Mouse (Mus musculus) lung, postnatal 0 days (tissue): Measurements from ENCODE around the gene Ptpn4.

Experiments used
- CTCF ChIP-seq: IDR thresholded peaks from 2 replicates; pipeline ENCODE4 v1.5.1; 2016; ENCODE audit warnings: antibody characterized with exemption, mild to moderate bottlenecking
- EP300 ChIP-seq: IDR thresholded peaks from 2 replicates; pipeline ENCODE4 v1.6.1; 2016; ENCODE audit warnings: antibody characterized with exemption, mild to moderate bottlenecking, control low read depth

DNA sequence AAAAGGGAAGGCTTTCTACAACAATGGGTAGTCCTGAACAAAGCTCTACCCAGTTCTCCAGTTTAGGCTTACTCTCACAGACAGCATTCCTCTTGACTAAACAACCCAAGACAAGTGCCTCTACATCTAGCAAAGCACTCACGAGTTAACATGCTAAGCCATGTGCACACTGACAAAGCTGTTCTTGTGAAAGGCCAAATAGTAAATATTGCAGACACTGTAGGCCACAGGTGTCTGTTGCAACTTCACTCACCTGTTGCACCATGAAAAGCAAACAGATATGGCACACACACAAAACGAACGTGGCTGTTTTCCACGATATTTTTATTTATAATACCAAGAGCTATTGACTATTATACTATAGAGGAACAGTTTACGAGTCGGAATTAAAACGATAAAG is 170.5 kb downstream of the Ptpn4 start:
- TF ChIP-seq CTCF (no peak), EP300 (peak; percentile 87)
